Mouse (Mus musculus) myocyte (in vitro differentiated cells): ENCODE results near the gene Mgat4a. TPM values are rescaled to one million over a fixed set of nuclear protein-coding genes. Genes with fewer than 3 reads are reported as not detected.

ENCODE experiments used
- H3K27me3 ChIP-seq: one replicate; pipeline ENCODE4 v1.6.1; 2011; ENCODE audit not compliant: control insufficient read depth, insufficient read depth, insufficient read length
- H3K36me3 ChIP-seq: one replicate; pipeline ENCODE4 v1.6.1; 2011; ENCODE audit not compliant: control insufficient read depth, insufficient read depth
- H3K4me2 ChIP-seq: one replicate; pipeline ENCODE4 v1.6.1; 2011; ENCODE audit warnings: low read depth, control low read depth
- H3K4me3 ChIP-seq: one replicate; pipeline ENCODE4 v1.5.1; 2011; ENCODE audit warnings: mild to moderate bottlenecking, control low read depth, moderate library complexity
- H3K79me2 ChIP-seq: one replicate; pipeline ENCODE4 v1.6.1; 2011; ENCODE audit not compliant: control insufficient read depth, insufficient read depth
- H3ac ChIP-seq: one replicate; pipeline ENCODE4 v1.6.1; 2011; ENCODE audit not compliant: control insufficient read depth, insufficient read length
- CEBPB ChIP-seq: IDR thresholded peaks from 2 replicates; pipeline ENCODE4 v1.6.1; 2011; ENCODE audit warnings: mild to moderate bottlenecking, moderate library complexity; ENCODE audit not compliant: poor library complexity, insufficient read depth, severe bottlenecking
- E2F4 ChIP-seq: IDR thresholded peaks from one replicate; pipeline ENCODE4 v1.6.1; 2011; ENCODE audit warnings: mild to moderate bottlenecking, control low read depth, moderate library complexity; ENCODE audit not compliant: insufficient read depth
- MAX ChIP-seq: IDR thresholded peaks from one replicate; pipeline ENCODE4 v1.6.1; 2011; ENCODE audit warnings: low read depth, mild to moderate bottlenecking, control low read depth
- MYOD1 ChIP-seq, 3 experiments: IDR thresholded peaks; one replicate each; pipeline ENCODE4 v1.6.1; 2011; ENCODE audit warnings: control low read depth in 2 of 3, low read depth in 2 of 3, mild to moderate bottlenecking in 2 of 3, moderate library complexity in 1 of 3; ENCODE audit not compliant: insufficient read length in 2 of 3, control insufficient read depth in 1 of 3
- MYOG ChIP-seq, 3 experiments: IDR thresholded peaks; one replicate each; pipeline ENCODE4 v1.6.1; 2011; ENCODE audit warnings: control low read depth in 2 of 3, low read depth in 2 of 3, mild to moderate bottlenecking in 2 of 3; ENCODE audit not compliant: insufficient read length in 2 of 3, control insufficient read depth in 1 of 3, insufficient read depth in 1 of 3
- POLR2A ChIP-seq: IDR thresholded peaks from one replicate; pipeline ENCODE4 v1.6.1; 2011; ENCODE audit warnings: low read depth, mild to moderate bottlenecking, control low read depth, moderate library complexity; ENCODE audit not compliant: insufficient read length
- POLR2AphosphoS2 ChIP-seq: IDR thresholded peaks from one replicate; pipeline ENCODE4 v1.6.1; 2011; ENCODE audit warnings: low read depth, control low read depth; ENCODE audit not compliant: insufficient read length
- REST ChIP-seq: IDR thresholded peaks from one replicate; pipeline ENCODE4 v1.6.1; 2011; ENCODE audit warnings: mild to moderate bottlenecking, control low read depth, moderate library complexity; ENCODE audit not compliant: insufficient read depth, insufficient read length
- SRF ChIP-seq: IDR thresholded peaks from one replicate; pipeline ENCODE4 v1.6.1; 2011; ENCODE audit warnings: low read depth; ENCODE audit not compliant: control insufficient read depth, insufficient read length
- TCF12 ChIP-seq: IDR thresholded peaks from one replicate; pipeline ENCODE4 v1.6.1; 2011; ENCODE audit warnings: mild to moderate bottlenecking, control low read depth; ENCODE audit not compliant: poor library complexity, insufficient read depth, severe bottlenecking
- TCF3 ChIP-seq: IDR thresholded peaks from one replicate; pipeline ENCODE4 v1.6.1; 2011; ENCODE audit warnings: low read depth, control low read depth; ENCODE audit not compliant: insufficient read length
- USF1 ChIP-seq: IDR thresholded peaks from one replicate; pipeline ENCODE4 v1.6.1; 2011; ENCODE audit warnings: low read depth, mild to moderate bottlenecking, control low read depth, moderate library complexity
- polyA plus RNA-seq: library from polyadenylated mRNA; unstranded; fragments of >200 nt; fragmentation: generic; extraction: Trizol; gene quantifications from one replicate; pipeline ENCODE4 v1.2.1, GENCODE M21; 2012; ENCODE audit warnings: missing spikeins

Mgat4a gene
- polyA plus RNA-seq, 1 experiment: 0.01 TPM

GRCm38 (mm10) chr1:37565396-37565795 lies 24.6 kb upstream of the Mgat4a start:
- H3K36me3 ChIP-seq: no peaks in the 10 kb centered on the region
- no peaks in the 10 kb centered on the region for H3K27me3 ChIP-seq
- TF ChIP-seq REST (no peak), POLR2A (no peak), TCF3 (no peak), USF1 (no peak), MYOG (IDR thresholded peaks at IDR 0.05; ENCODE audit: control insufficient read depth in 1 of 3, insufficient read depth in 1 of 3, insufficient read length in 2 of 3, low read depth in 2 of 3) (no peak), POLR2AphosphoS2 (no peak), E2F4 (no peak), MYOD1 (IDR thresholded peaks at IDR 0.05; ENCODE audit: control insufficient read depth in 1 of 3, insufficient read length in 2 of 3, low read depth in 2 of 3) (no peak), TCF12 (no peak), MAX (no peak), CEBPB (no peak), SRF (no peak)
- no peak overlapping the region for H3K4me3 ChIP-seq
- no peak overlapping the region for H3ac ChIP-seq
- H3K4me2 ChIP-seq: no peak overlapping the region
- H3K79me2 ChIP-seq: no peaks in the 10 kb centered on the region

- no peak for TF ChIP-seq MAX
- no peak for TF ChIP-seq USF1
- TF ChIP-seq MYOG (IDR thresholded peaks at IDR 0.05; ENCODE audit: control insufficient read depth in 1 of 3, insufficient read depth in 1 of 3, insufficient read length in 2 of 3, low read depth in 2 of 3): no peak
- H3K4me3 ChIP-seq: no peak overlapping the region
- no peaks in the 10 kb centered on the region for H3K36me3 ChIP-seq
- H3K4me2 ChIP-seq: no peak overlapping the region
- no peak overlapping the region for H3ac ChIP-seq
- H3K27me3 ChIP-seq: no peaks in the 10 kb centered on the region
- no peaks in the 10 kb centered on the region for H3K79me2 ChIP-seq
These were observed 21.1 kb upstream of the Mgat4a start for GRCm38 (mm10) chr1:37561955-37562354.

- no peaks in the 10 kb centered on the region for H3K79me2 ChIP-seq
- no peak overlapping the region for H3K4me3 ChIP-seq
- no peaks in the 10 kb centered on the region for H3K36me3 ChIP-seq
- H3ac ChIP-seq: no peak overlapping the region
- H3K27me3 ChIP-seq: no peaks in the 10 kb centered on the region
- no peak for TF ChIP-seq E2F4
- no peak overlapping the region for H3K4me2 ChIP-seq
These were observed 19.5 kb upstream of the Mgat4a start for GRCm38 (mm10) chr1:37560356-37560755.

- H3K4me2 ChIP-seq: no peak overlapping the region
- H3K36me3 ChIP-seq: no peaks in the 10 kb centered on the region
- no peak overlapping the region for H3ac ChIP-seq
- no peak overlapping the region for H3K4me3 ChIP-seq
- no peaks in the 10 kb centered on the region for H3K79me2 ChIP-seq
- TF ChIP-seq POLR2A: no peak
- H3K27me3 ChIP-seq: no peaks in the 10 kb centered on the region
These were observed 11.2 kb upstream of the Mgat4a start for GRCm38 (mm10) chr1:37551986-37552385.

GRCm38 (mm10) chr1:37549501-37549900 lies 8.7 kb upstream of the Mgat4a start:
- TF ChIP-seq POLR2AphosphoS2: no peak
- TF ChIP-seq CEBPB: no peak
- no peak for TF ChIP-seq SRF
- no peaks in the 10 kb centered on the region for H3K27me3 ChIP-seq

GRCm38 (mm10) chr1:37546398-37547051 lies 5.7 kb upstream of the Mgat4a start:
- Histone ChIP-seq H3K27me3 (no peaks in the 10 kb centered on the region), H3K79me2 (no peaks in the 10 kb centered on the region), H3K4me3 (no peak overlapping the region), H3K36me3 (no peaks in the 10 kb centered on the region), H3ac (no peak overlapping the region), H3K4me2 (no peak overlapping the region)
- TF ChIP-seq TCF3: no peak
- no peak for TF ChIP-seq E2F4
- TF ChIP-seq USF1: no peak
- no peak for TF ChIP-seq REST
- no peak for TF ChIP-seq TCF12
- no peak for TF ChIP-seq MYOD1 (IDR thresholded peaks at IDR 0.05; ENCODE audit: control insufficient read depth in 1 of 3, insufficient read length in 2 of 3, low read depth in 2 of 3)

More at GRCm38 (mm10) chr1:37549501-37549900, 8.7 kb upstream of the Mgat4a start:
- H3K79me2 ChIP-seq: no peaks in the 10 kb centered on the region
- no peak overlapping the region for H3ac ChIP-seq
- no peak overlapping the region for H3K4me2 ChIP-seq
- no peaks in the 10 kb centered on the region for H3K36me3 ChIP-seq
- no peak overlapping the region for H3K4me3 ChIP-seq
